Mouse (Mus musculus): ENCODE data around the gene Nans. TPM values are rescaled to one million over a fixed set of nuclear protein-coding genes. Genes with fewer than 3 reads are reported as not detected.
A peak's percentile ranks its signal among the peaks of the same experiment; 100 is the strongest.

Nans gene
- polyA plus RNA-seq, 1 experiment from 2014 or later = 77.2 TPM

DNA sequence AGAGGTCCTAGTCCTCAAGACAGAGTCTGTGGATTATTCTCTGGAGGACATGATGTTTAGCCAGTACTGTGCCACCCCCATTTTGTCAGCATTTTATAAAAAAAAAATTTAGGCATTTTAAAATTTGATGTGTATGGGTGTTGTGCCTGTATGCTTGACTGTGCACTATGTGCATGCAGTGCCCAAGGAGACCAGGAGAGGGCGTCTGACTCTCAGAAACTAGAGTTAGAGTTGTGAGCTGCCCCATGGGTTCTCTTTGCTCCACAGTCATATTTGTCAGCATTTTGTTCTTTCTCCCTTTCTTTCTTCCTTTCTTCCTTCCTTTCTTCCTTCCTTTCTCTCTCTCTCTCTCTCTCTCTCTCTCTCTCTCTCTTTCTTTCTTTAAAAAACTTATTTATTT lies 55.3 kb downstream of the Nans start:
- Histone ChIP-seq H3K27ac (ENCODE audit: low read length) (no peak overlapping the region), H3K36me3 (ENCODE audit: control insufficient read depth, insufficient read depth, low read length) (no peaks in the 10 kb centered on the region), H3K27me3 (ENCODE audit: control insufficient read depth, insufficient read depth, low read length) (no peaks in the 10 kb centered on the region), H3K4me1 (ENCODE audit: control insufficient read depth, insufficient read depth, low read length) (no peaks in the 10 kb centered on the region), H3K9ac (replicated peaks; ENCODE audit: low read depth, low read length) (no peak overlapping the region), H3K9me3 (ENCODE audit: control insufficient read depth, low read depth, low read length) (no peaks in the 10 kb centered on the region), H3K4me2 (replicated peaks; ENCODE audit: low read depth, low read length) (no peak overlapping the region), H3K4me3 (ENCODE audit: low read depth, low read length) (no peak overlapping the region)
- 41% methylated on average over 1 of the region's 1 CpGs for WGBS
- no peak for ATAC-seq (ENCODE audit: insufficient number of reproducible peaks, insufficient read depth, low FRiP score, low read depth)

DNA sequence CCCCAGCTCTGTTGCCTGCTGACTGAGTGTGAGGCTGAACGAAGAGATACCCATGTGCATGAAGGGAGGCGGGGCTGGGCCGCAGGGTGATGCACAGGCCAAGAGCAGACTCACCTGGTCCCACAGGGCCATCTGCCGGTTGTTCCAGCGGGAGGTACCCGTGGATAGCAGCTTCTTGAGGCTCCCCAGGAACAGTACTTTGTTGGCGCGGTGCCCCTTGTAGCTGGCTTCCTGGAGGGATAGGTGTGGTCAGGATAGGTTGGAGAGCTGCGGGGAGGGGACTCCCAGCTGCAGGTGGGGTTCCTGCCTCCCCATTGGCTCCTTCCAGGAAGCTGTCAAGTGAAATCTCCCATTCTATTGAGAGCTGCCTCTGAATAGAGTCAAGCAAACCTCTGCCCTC lies 56.5 kb downstream of the Nans start:
- H3K36me3 ChIP-seq (ENCODE audit: control insufficient read depth, insufficient read depth, low read length) = no peaks in the 10 kb centered on the region
- WGBS = 10% methylated on average over 9 of the region's 9 CpGs
- H3K27me3 ChIP-seq (ENCODE audit: control insufficient read depth, insufficient read depth, low read length) = no peaks in the 10 kb centered on the region
- no peaks in the 10 kb centered on the region for H3K4me1 ChIP-seq (ENCODE audit: control insufficient read depth, insufficient read depth, low read length)
- peak; percentile 56; the same call in 1 of the 2 replicates for ATAC-seq (ENCODE audit: insufficient number of reproducible peaks, insufficient read depth, low FRiP score, low read depth)
- no peak overlapping the region for H3K9ac ChIP-seq (replicated peaks; ENCODE audit: low read depth, low read length)
- H3K4me2 ChIP-seq (replicated peaks; ENCODE audit: low read depth, low read length) = no peak overlapping the region
- no peak overlapping the region for H3K4me3 ChIP-seq (ENCODE audit: low read depth, low read length)
- H3K27ac ChIP-seq (ENCODE audit: low read length) = no peak overlapping the region
- no peaks in the 10 kb centered on the region for H3K9me3 ChIP-seq (ENCODE audit: control insufficient read depth, low read depth, low read length)

- WGBS = 46% methylated on average over 6 of the region's 6 CpGs
- Histone ChIP-seq H3K4me1 (ENCODE audit: control insufficient read depth, insufficient read depth, low read length) (no peaks in the 10 kb centered on the region), H3K27me3 (ENCODE audit: control insufficient read depth, insufficient read depth, low read length) (no peaks in the 10 kb centered on the region), H3K4me2 (replicated peaks; ENCODE audit: low read depth, low read length) (no peak overlapping the region), H3K4me3 (ENCODE audit: low read depth, low read length) (no peak overlapping the region), H3K9me3 (ENCODE audit: control insufficient read depth, low read depth, low read length) (no peaks in the 10 kb centered on the region), H3K36me3 (ENCODE audit: control insufficient read depth, insufficient read depth, low read length) (no peaks in the 10 kb centered on the region), H3K9ac (replicated peaks; ENCODE audit: low read depth, low read length) (no peak overlapping the region), H3K27ac (ENCODE audit: low read length) (no peak overlapping the region)
- no peak for ATAC-seq (ENCODE audit: insufficient number of reproducible peaks, insufficient read depth, low FRiP score, low read depth)
Observed at GRCm38 (mm10) chr4:46546709-46547108, 57.7 kb downstream of the Nans start.

DNA sequence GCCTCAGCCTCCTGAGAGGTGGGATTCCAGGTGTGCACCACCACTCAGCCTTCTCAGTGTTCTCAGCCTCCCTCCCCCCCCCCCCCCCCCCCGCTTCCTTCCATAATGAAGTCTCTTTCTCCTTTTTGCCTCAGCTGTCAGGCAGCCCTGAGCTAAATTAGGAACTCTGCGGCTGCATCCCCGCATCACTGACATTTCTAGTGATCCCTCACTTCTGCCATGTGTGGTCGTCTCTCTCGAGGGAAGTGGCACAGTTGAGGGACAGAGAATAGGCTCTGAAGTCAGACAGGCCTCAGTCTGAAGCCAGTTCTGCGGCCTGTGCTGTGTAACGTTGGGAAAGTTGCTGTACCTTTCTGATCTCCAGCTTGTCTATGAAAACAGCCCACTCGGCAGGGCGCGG lies 60.9 kb downstream of the Nans start:
- WGBS = 72% methylated on average over 9 of the region's 10 CpGs
- Histone ChIP-seq H3K4me2 (replicated peaks; ENCODE audit: low read depth, low read length) (no peak overlapping the region), H3K27ac (ENCODE audit: low read length) (no peak overlapping the region), H3K9me3 (ENCODE audit: control insufficient read depth, low read depth, low read length) (no peaks in the 10 kb centered on the region), H3K9ac (replicated peaks; ENCODE audit: low read depth, low read length) (no peak overlapping the region), H3K36me3 (ENCODE audit: control insufficient read depth, insufficient read depth, low read length) (no peaks in the 10 kb centered on the region), H3K4me3 (ENCODE audit: low read depth, low read length) (no peak overlapping the region), H3K4me1 (ENCODE audit: control insufficient read depth, insufficient read depth, low read length) (no peaks in the 10 kb centered on the region), H3K27me3 (ENCODE audit: control insufficient read depth, insufficient read depth, low read length) (no peaks in the 10 kb centered on the region)
- no peak for ATAC-seq (ENCODE audit: insufficient number of reproducible peaks, insufficient read depth, low FRiP score, low read depth)

- H3K4me2 ChIP-seq (replicated peaks; ENCODE audit: low read depth, low read length) = no peak overlapping the region
- WGBS = 73% methylated on average over 8 of the region's 8 CpGs
- ATAC-seq (ENCODE audit: insufficient number of reproducible peaks, insufficient read depth, low FRiP score, low read depth) = no peak
Observed at GRCm38 (mm10) chr4:46550406-46550805, 61.4 kb downstream of the Nans start.

More at GRCm38 (mm10) chr4:46550406-46550805, 61.4 kb downstream of the Nans start:
- Histone ChIP-seq H3K27ac (ENCODE audit: low read length) (no peak overlapping the region), H3K4me1 (ENCODE audit: control insufficient read depth, insufficient read depth, low read length) (no peaks in the 10 kb centered on the region), H3K4me3 (ENCODE audit: low read depth, low read length) (no peak overlapping the region), H3K27me3 (ENCODE audit: control insufficient read depth, insufficient read depth, low read length) (no peaks in the 10 kb centered on the region), H3K36me3 (ENCODE audit: control insufficient read depth, insufficient read depth, low read length) (no peaks in the 10 kb centered on the region), H3K9me3 (ENCODE audit: control insufficient read depth, low read depth, low read length) (no peaks in the 10 kb centered on the region), H3K9ac (replicated peaks; ENCODE audit: low read depth, low read length) (no peak overlapping the region)

Other genes starting within 250 kb of the Nans start
- gene Foxe1, start 145.6 kb upstream of the Nans start, polyA plus RNA-seq (2014; fragmentation: Nextera tagmentation; extraction: Ambion mirVana) = 0.27 and 0.60 TPM in 2 replicates
- 8.9 and 11.2 TPM in 2 replicates for gene Trmo, start 99.8 kb upstream of the Nans start, polyA plus RNA-seq (2014; fragmentation: Nextera tagmentation; extraction: Ambion mirVana)
- gene Hemgn, start 75.7 kb upstream of the Nans start, polyA plus RNA-seq (2014; fragmentation: Nextera tagmentation; extraction: Ambion mirVana) = 0.39 and 0.94 TPM in 2 replicates
- gene Anp32b, start 38.3 kb upstream of the Nans start, polyA plus RNA-seq (2014; fragmentation: Nextera tagmentation; extraction: Ambion mirVana) = 242 and 249 TPM in 2 replicates
- gene Trim14, start 46.9 kb downstream of the Nans start, polyA plus RNA-seq (2014; fragmentation: Nextera tagmentation; extraction: Ambion mirVana) = 4.9 and 6.0 TPM in 2 replicates
- gene Coro2a, start 113.0 kb downstream of the Nans start, polyA plus RNA-seq (2014; fragmentation: Nextera tagmentation; extraction: Ambion mirVana) = 10.8 and 11.7 TPM in 2 replicates
- gene Tbc1d2, start 161.0 kb downstream of the Nans start, polyA plus RNA-seq (2014; fragmentation: Nextera tagmentation; extraction: Ambion mirVana) = 2.2 and 2.3 TPM in 2 replicates

Data from stomach, embryonic 14.5 days (tissue).